Mouse (Mus musculus) heart, postnatal 0 days (tissue): Measurements from ENCODE around the gene Prkacb.

Experiments used
- CTCF ChIP-seq: IDR thresholded peaks from 2 replicates; pipeline ENCODE4 v1.5.1; 2016; ENCODE audit warnings: antibody characterized with exemption, control low read depth, low read depth
- EP300 ChIP-seq: IDR thresholded peaks from 2 replicates; pipeline ENCODE4 v1.6.1; 2016; ENCODE audit warnings: antibody characterized with exemption, low read depth

GRCm38 (mm10) chr3:146783645-146784225 lies 29.1 kb downstream of the Prkacb start:
- TF ChIP-seq CTCF (peak; percentile 60), EP300 (no peak)
